Mouse (Mus musculus): Measurements from ENCODE around the gene Myo1h. TPM values are rescaled to one million over a fixed set of nuclear protein-coding genes. Genes with fewer than 3 reads are reported as not detected.

The Myo1h gene
- polyA plus RNA-seq, 1 experiment from 2014 or later, result 0.96 TPM

DNA sequence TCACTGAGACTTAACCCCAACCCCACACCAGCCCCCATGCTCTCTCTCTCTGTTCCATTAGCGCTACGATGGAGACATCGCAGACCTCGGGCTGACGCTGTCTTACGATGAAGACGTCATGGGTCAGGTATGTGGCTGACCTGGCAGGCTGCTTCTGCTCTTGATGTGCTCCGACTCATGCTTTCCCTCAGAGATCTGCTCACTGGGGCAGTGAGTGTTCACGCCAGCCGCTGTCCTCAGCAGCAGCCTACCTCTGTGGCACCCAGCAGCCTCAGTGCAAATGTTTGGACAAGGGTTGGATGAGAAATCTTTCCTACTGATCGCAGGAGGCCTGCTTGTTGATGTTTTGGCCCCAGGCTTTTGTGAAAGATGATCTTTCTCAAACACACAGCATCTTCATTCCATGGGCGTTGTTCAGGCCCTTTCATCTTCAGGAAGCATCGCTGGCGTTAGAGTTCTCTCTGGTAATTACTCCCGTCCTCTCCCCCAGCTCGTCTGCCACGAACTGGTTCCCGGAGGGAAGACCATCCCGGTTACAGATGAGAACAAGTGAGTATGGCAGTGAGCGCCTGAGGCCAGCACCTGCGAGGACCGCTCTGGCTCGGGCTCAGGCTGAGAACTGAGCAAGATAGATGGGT lies 123.5 kb downstream of the Myo1h start:
- Histone ChIP-seq H3K27me3 (ENCODE audit: control insufficient read depth, insufficient read depth, low read length) (no peaks in the 10 kb centered on the region), H3K36me3 (ENCODE audit: control insufficient read depth, insufficient read depth, low read length) (peaks cover 25% of the 10 kb centered on the region; the same call in 1 of the 2 replicates), H3K9me3 (ENCODE audit: control insufficient read depth, low read length) (no peaks in the 10 kb centered on the region), H3K4me1 (replicated peaks; ENCODE audit: control insufficient read depth, insufficient read depth, low read length) (no peaks in the 10 kb centered on the region), H3K4me3 (ENCODE audit: low read depth, low read length) (no peak overlapping the region), H3K4me2 (replicated peaks; ENCODE audit: low read depth, low read length) (no peak overlapping the region), H3K27ac (ENCODE audit: low read depth, low read length) (no peak overlapping the region), H3K9ac (ENCODE audit: low read depth, low read length) (no peak overlapping the region)
- no peak for DNase-seq (ENCODE audit: low spot score)
- ATAC-seq (ENCODE audit: low FRiP score), result no peak
- 84% methylated on average over 23 of the region's 23 CpGs for WGBS

DNA sequence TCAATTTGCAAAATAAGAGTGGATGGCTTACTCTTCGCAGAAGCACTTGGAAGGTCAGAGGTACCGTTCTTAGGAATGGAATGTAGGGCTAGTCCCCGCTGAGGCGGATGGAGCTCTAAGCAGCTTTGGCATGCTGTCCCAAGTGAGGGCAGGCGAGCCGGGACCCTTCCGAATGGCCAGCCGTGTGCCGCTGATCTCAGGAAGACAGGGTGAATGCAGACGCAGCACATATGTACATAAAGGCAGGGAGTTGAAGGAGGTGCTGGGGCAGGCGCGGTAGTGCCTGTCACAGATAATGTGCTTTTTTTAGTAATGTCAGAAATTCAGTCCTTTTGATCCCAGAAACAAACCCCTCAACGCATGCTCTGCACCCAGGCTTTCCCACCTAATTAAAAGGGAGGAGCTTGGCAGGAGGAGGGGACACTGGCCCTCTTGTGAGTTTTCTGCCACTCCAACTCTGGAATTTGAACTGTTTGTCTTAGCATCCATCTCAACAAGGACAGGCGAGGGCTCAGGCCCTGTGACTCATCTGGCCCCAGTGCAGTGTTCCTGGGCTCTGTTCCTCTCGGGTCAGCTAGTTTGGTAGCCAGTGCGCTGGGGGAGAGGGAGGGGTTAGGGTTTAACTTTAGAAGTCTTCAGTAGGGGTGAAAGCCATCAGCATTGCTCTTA lies 124.2 kb downstream of the Myo1h start:
- peaks cover 21% of the 10 kb centered on the region; the same call in 1 of the 2 replicates for H3K36me3 ChIP-seq (ENCODE audit: control insufficient read depth, insufficient read depth, low read length)
- 80% methylated on average over 16 of the region's 16 CpGs for whole genome bisulfite sequencing
- no peak for ATAC-seq (ENCODE audit: low FRiP score)

More for the DNA sequence above, 124.2 kb downstream of the Myo1h start:
- H3K4me2 ChIP-seq (replicated peaks; ENCODE audit: low read depth, low read length), result no peak overlapping the region
- DNase-seq (ENCODE audit: low spot score), result no peak
- H3K4me3 ChIP-seq (ENCODE audit: low read depth, low read length), result no peak overlapping the region
- H3K4me1 ChIP-seq (replicated peaks; ENCODE audit: control insufficient read depth, insufficient read depth, low read length), result no peaks in the 10 kb centered on the region
- H3K9me3 ChIP-seq (ENCODE audit: control insufficient read depth, low read length), result no peaks in the 10 kb centered on the region
- no peaks in the 10 kb centered on the region for H3K27me3 ChIP-seq (ENCODE audit: control insufficient read depth, insufficient read depth, low read length)
- no peak overlapping the region for H3K27ac ChIP-seq (ENCODE audit: low read depth, low read length)
- no peak overlapping the region for H3K9ac ChIP-seq (ENCODE audit: low read depth, low read length)

Other genes with a start within 250 kb of the Myo1h start
- gene Usp30, start 223.7 kb upstream of the Myo1h start, polyA plus RNA-seq (2014; fragmentation: Nextera tagmentation; extraction: Ambion mirVana), result 11.0 and 11.1 TPM in 2 replicates
- gene Svop, start 197.6 kb upstream of the Myo1h start, polyA plus RNA-seq (2014; fragmentation: Nextera tagmentation; extraction: Ambion mirVana), result 26.7 and 29.6 TPM in 2 replicates
- gene Alkbh2, start 160.9 kb upstream of the Myo1h start, polyA plus RNA-seq (2014; fragmentation: Nextera tagmentation; extraction: Ambion mirVana), result 9.4 and 9.8 TPM in 2 replicates
- gene Ung, start 158.8 kb upstream of the Myo1h start, polyA plus RNA-seq (2014; fragmentation: Nextera tagmentation; extraction: Ambion mirVana), result 18.1 and 25.5 TPM in 2 replicates
- gene Acacb, start 142.6 kb upstream of the Myo1h start, polyA plus RNA-seq (2014; fragmentation: Nextera tagmentation; extraction: Ambion mirVana), result 1.4 and 1.6 TPM in 2 replicates
- 3.0 and 3.4 TPM in 2 replicates for gene Foxn4, start 15.4 kb upstream of the Myo1h start, polyA plus RNA-seq (2014; fragmentation: Nextera tagmentation; extraction: Ambion mirVana)
- gene Kctd10, start 91.3 kb downstream of the Myo1h start, polyA plus RNA-seq (2014; fragmentation: Nextera tagmentation; extraction: Ambion mirVana), result 104 and 115 TPM in 2 replicates
- 37.3 and 48.0 TPM in 2 replicates for gene Ube3b, start 91.4 kb downstream of the Myo1h start, polyA plus RNA-seq (2014; fragmentation: Nextera tagmentation; extraction: Ambion mirVana)
- gene Mmab, start 154.9 kb downstream of the Myo1h start, polyA plus RNA-seq (2014; fragmentation: Nextera tagmentation; extraction: Ambion mirVana), result 20.3 and 23.4 TPM in 2 replicates
- 58.7 and 61.1 TPM in 2 replicates for gene Mvk, start 155.1 kb downstream of the Myo1h start, polyA plus RNA-seq (2014; fragmentation: Nextera tagmentation; extraction: Ambion mirVana)